Mouse (Mus musculus) ES-E14 (cell line): ENCODE data around the gene Ntn1.

ENCODE experiments used
- MAFK ChIP-seq: IDR thresholded peaks from 2 replicates; pipeline ENCODE4 v1.6.1; 2014; ENCODE audit warnings: mild to moderate bottlenecking, low read depth, low read length, inconsistent platforms; ENCODE audit not compliant: insufficient read depth
- ZC3H11A ChIP-seq: IDR thresholded peaks from 2 replicates; pipeline ENCODE4 v1.6.1; 2012; ENCODE audit warnings: low read depth, mild to moderate bottlenecking, inconsistent platforms, low read length, borderline replicate concordance
- ZNF384 ChIP-seq: IDR thresholded peaks from 2 replicates; pipeline ENCODE4 v1.6.1; 2012; ENCODE audit warnings: low read depth, low read length, inconsistent platforms

DNA sequence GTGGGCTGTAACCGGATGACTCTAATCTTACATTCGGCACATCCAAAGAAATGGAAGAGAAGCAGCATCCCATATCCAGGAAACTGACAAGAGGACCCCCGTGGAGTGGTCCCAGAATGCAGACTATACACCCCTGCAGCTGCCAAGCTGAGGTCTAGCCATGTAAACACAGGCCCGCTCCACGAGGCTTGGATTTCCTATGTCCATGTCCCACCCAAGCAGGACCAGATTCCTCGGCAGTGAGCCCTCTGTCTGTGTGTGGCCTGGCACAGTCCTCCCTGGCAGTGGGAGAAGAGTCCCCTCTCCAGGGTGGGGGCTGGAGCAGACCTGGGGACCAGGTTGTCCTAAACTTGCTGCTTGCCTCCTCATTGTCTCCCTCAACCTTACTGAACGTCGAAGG, 213.4 kb downstream of the Ntn1 start:
- TF ChIP-seq MAFK (no peak), ZNF384 (no peak), ZC3H11A (no peak)
